Mouse (Mus musculus): ENCODE measurements around the gene Tex44. TPM values are rescaled to one million over a fixed set of nuclear protein-coding genes. Genes with fewer than 3 reads are reported as not detected.

Tex44 gene
- polyA plus RNA-seq, 1 experiment from 2014 or later = not detected

- Histone ChIP-seq H3K4me1 (peaks cover 72% of the 10 kb centered on the region), H3K27me3 (no peaks in the 10 kb centered on the region), H3K36me3 (no peaks in the 10 kb centered on the region), H3K4me2 (replicated peaks) (peak overlapping the region; percentile 73; the same call in 1 of the 2 replicates), H3K9me3 (replicated peaks) (no peaks in the 10 kb centered on the region), H3K9ac (0 out of 2 replicates have a peak overlapping the region, but pooled peaks have one; percentile 32), H3K4me3 (no peak overlapping the region), H3K27ac (peak overlapping the region; percentile 100)
- WGBS = 28% methylated on average over 8 of the region's 8 CpGs
- no peak for ATAC-seq (ENCODE audit: low FRiP score)
Measured at GRCm38 (mm10) chr1:86439487-86440170, 13.5 kb downstream of the Tex44 start.

DNA sequence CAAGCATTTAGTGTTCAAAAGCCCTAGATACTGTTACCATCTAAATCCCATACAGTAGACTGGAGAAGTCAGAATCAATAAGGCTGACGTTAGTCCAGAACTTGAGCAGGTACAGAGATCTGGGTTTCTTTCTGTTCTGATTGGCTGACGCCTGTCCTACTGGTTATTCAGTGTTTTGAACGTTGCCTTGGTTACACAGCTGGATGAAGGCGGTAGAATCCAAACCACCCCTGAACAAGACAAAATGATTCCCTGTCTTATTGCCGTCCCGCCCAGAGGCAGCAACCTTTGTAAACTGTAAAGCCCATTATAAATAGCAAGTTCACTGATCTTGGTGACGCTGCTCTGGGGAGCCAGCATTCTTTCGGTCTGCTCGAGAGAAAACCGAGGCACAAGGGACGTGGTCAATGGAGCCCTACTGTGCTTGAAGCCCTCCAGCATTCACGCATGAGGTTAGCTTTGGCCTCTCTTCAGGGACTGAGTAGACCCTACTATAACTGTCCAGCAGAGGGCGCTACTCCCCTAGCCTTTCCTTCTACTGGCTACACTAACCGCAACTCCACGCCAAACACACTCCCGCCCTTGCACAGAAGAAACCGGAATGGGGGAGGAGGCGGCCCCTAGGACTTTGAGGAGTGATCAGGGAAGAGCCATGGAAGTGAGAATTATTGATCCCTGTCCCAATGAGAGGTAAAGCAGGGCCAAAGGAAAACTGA lies 14.2 kb downstream of the Tex44 start:
- WGBS = 2% methylated on average over 18 of the region's 18 CpGs
- peaks cover 65% of the 10 kb centered on the region for H3K4me1 ChIP-seq

GRCm38 (mm10) chr1:86440887-86441723 lies 15.0 kb downstream of the Tex44 start:
- peaks cover 59% of the 10 kb centered on the region for H3K4me1 ChIP-seq
- WGBS = 1% methylated on average over 23 of the region's 29 CpGs

More for the DNA sequence above, 14.2 kb downstream of the Tex44 start:
- Histone ChIP-seq H3K36me3 (no peaks in the 10 kb centered on the region), H3K27ac (peak overlapping the region; percentile 100), H3K9ac (peak overlapping the region; percentile 89; the same call in 1 of the 2 replicates), H3K4me2 (replicated peaks) (peak overlapping the region; percentile 73), H3K9me3 (replicated peaks) (no peaks in the 10 kb centered on the region), H3K4me3 (peak overlapping the region; percentile 18), H3K27me3 (no peaks in the 10 kb centered on the region)
- peak; percentile 74 for ATAC-seq (ENCODE audit: low FRiP score)

DNA sequence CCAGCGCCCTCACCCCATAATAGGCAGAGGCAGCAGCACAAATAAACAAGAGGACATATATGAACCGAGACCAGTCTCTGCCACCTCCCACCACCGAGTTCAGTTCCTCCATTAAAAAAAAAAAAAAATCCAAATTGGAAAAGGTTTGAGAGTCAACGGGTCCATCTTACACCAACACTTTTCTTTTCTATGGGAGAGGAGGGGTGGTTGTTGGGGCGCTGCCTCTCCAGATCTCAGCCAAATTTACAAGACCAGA lies 15.5 kb downstream of the Tex44 start:
- no peak for ATAC-seq (ENCODE audit: low FRiP score)
- H3K27ac ChIP-seq = peak overlapping the region; percentile 100
- 0% methylated on average over 4 of the region's 5 CpGs for WGBS
- peak overlapping the region; percentile 73 for H3K4me2 ChIP-seq (replicated peaks)
- H3K9ac ChIP-seq = peak overlapping the region; percentile 89
- H3K27me3 ChIP-seq = no peaks in the 10 kb centered on the region
- peak overlapping the region; percentile 45 for H3K4me3 ChIP-seq
- H3K9me3 ChIP-seq (replicated peaks) = no peaks in the 10 kb centered on the region
- H3K36me3 ChIP-seq = no peaks in the 10 kb centered on the region
- H3K4me1 ChIP-seq = peaks cover 54% of the 10 kb centered on the region

More at GRCm38 (mm10) chr1:86440887-86441723, 15.0 kb downstream of the Tex44 start:
- Histone ChIP-seq H3K27ac (peak overlapping the region; percentile 100), H3K4me3 (peak overlapping the region; percentile 45), H3K36me3 (no peaks in the 10 kb centered on the region), H3K9ac (peak overlapping the region; percentile 89), H3K27me3 (no peaks in the 10 kb centered on the region), H3K4me2 (replicated peaks) (peak overlapping the region; percentile 73), H3K9me3 (replicated peaks) (no peaks in the 10 kb centered on the region)
- peak; percentile 24 for ATAC-seq (ENCODE audit: low FRiP score)

GRCm38 (mm10) chr1:86441980-86442831 lies 16.1 kb downstream of the Tex44 start:
- peaks cover 50% of the 10 kb centered on the region for H3K4me1 ChIP-seq
- peak; percentile 67 for ATAC-seq (ENCODE audit: low FRiP score)

GRCm38 (mm10) chr1:86442832-86443231 lies 16.7 kb downstream of the Tex44 start:
- H3K4me3 ChIP-seq = peak overlapping the region; percentile 45
- peak; percentile 4 for ATAC-seq (ENCODE audit: low FRiP score)
- H3K27ac ChIP-seq = peak overlapping the region; percentile 100
- peak overlapping the region; percentile 89 for H3K9ac ChIP-seq
- H3K4me1 ChIP-seq = peaks cover 53% of the 10 kb centered on the region
- H3K27me3 ChIP-seq = no peaks in the 10 kb centered on the region
- H3K36me3 ChIP-seq = no peaks in the 10 kb centered on the region
- no peaks in the 10 kb centered on the region for H3K9me3 ChIP-seq (replicated peaks)
- peak overlapping the region; percentile 73 for H3K4me2 ChIP-seq (replicated peaks)
- 2% methylated on average over 24 of the region's 24 CpGs for WGBS

More at GRCm38 (mm10) chr1:86441980-86442831, 16.1 kb downstream of the Tex44 start:
- no peaks in the 10 kb centered on the region for H3K27me3 ChIP-seq
- no peaks in the 10 kb centered on the region for H3K9me3 ChIP-seq (replicated peaks)
- under 1% methylated on average over 81 of the region's 81 CpGs for WGBS
- H3K4me3 ChIP-seq = peak overlapping the region; percentile 45
- peak overlapping the region; percentile 73 for H3K4me2 ChIP-seq (replicated peaks)
- H3K27ac ChIP-seq = peak overlapping the region; percentile 100
- H3K36me3 ChIP-seq = no peaks in the 10 kb centered on the region
- H3K9ac ChIP-seq = peak overlapping the region; percentile 89

DNA sequence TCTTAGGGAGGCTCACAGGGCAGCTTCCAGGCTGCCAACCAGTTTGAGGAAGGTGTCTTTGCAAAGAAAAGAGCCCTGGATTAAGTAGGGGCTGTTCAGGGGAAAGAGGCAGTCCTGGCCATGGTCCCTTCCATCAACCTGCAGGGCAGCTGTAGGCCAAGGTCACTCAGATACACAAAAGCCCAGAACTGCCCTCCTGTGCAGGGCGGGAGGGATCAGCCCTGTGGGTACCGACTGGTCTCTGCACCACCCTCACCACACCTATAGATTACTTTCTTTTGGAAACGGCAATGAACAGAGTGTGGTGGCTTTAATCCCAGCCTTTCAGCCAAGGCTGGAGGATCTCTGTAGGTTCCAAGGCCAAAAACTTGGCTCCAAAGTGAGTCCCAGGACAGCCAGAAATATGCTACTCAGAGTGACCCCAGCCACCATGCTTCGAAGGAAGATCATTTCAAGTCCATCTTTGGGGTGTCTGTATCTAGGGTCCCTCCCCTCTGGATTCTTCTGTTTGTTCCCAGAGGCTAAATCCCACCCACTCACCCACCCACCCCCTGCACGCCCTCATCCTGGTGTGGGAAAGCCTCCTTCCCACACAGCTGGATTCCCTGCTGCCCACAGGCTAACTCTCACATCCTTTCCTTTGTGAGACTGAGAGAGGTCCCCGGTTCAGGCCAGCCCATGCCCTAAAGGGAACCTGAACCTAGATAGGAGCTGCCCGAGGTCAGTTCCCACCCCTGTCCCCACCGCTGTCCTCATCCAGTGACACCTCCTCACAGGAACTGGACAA lies 17.4 kb downstream of the Tex44 start:
- peak overlapping the region; percentile 100 for H3K27ac ChIP-seq
- H3K27me3 ChIP-seq = no peaks in the 10 kb centered on the region
- ATAC-seq (ENCODE audit: low FRiP score) = no peak
- peak overlapping the region; percentile 89; the same call in 1 of the 2 replicates for H3K9ac ChIP-seq
- H3K4me2 ChIP-seq (replicated peaks) = peak overlapping the region; percentile 73
- peak overlapping the region; percentile 45; the same call in 1 of the 2 replicates for H3K4me3 ChIP-seq
- no peaks in the 10 kb centered on the region for H3K36me3 ChIP-seq
- H3K9me3 ChIP-seq (replicated peaks) = no peaks in the 10 kb centered on the region
- WGBS = 61% methylated on average over 8 of the region's 8 CpGs
- H3K4me1 ChIP-seq = peaks cover 52% of the 10 kb centered on the region

GRCm38 (mm10) chr1:86447596-86448171 lies 21.6 kb downstream of the Tex44 start:
- Histone ChIP-seq H3K4me1 (peaks cover 24% of the 10 kb centered on the region), H3K4me3 (no peak overlapping the region), H3K4me2 (replicated peaks) (no peak overlapping the region), H3K9ac (no peak overlapping the region), H3K27me3 (no peaks in the 10 kb centered on the region), H3K9me3 (replicated peaks) (no peaks in the 10 kb centered on the region), H3K27ac (no peak overlapping the region), H3K36me3 (no peaks in the 10 kb centered on the region)
- no peak for ATAC-seq (ENCODE audit: low FRiP score)
- 53% methylated on average over 13 of the region's 13 CpGs for WGBS

DNA sequence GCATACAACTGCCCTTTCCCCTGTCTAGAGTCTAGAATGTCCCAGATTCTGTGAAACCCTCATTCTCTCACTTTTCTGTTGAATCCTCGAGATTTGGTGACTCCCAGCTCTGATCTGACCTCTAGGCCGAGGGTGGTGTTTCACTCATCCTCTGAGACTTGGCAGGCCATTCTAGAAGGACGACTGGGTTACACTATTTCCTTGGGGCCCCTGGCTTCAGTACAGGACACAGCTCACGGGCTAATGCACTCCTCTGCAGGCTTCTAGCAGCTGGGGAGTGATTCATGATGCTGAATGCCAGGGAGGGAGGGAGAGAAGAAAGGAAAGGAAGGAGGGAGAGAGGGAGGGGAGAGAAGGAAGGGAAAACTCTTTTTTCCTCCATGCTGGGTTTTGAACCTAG lies 22.1 kb downstream of the Tex44 start:
- no peak overlapping the region for H3K27ac ChIP-seq
- H3K27me3 ChIP-seq = no peaks in the 10 kb centered on the region
- 33% methylated on average over 4 of the region's 4 CpGs for WGBS
- no peak overlapping the region for H3K4me2 ChIP-seq (replicated peaks)
- no peaks in the 10 kb centered on the region for H3K36me3 ChIP-seq
- H3K4me3 ChIP-seq = no peak overlapping the region
- H3K4me1 ChIP-seq = peaks cover 19% of the 10 kb centered on the region
- no peak overlapping the region for H3K9ac ChIP-seq
- no peaks in the 10 kb centered on the region for H3K9me3 ChIP-seq (replicated peaks)
- no peak for ATAC-seq (ENCODE audit: low FRiP score)

DNA sequence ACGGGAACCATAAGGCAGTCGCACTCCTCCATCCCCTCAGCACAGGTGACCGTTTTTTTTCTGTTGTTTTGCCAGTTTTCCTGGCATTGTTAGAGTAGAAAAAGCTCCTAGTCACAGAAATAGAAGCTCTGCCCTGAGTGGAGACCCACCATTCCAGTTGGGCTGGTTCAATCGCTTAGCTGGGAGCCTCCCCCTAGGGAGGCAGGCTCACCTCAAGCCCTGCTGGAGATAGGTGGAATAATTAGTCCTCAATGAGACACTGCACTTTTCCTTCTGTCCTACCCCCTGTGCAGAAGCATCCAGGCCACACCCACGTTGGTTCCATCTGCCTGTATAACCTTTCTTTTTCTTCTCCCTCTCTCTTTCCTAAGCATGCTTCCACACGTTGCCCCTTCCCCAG lies 23.8 kb downstream of the Tex44 start:
- peaks cover 11% of the 10 kb centered on the region; the same call in 1 of the 2 replicates for H3K4me1 ChIP-seq
- H3K9me3 ChIP-seq (replicated peaks) = no peaks in the 10 kb centered on the region
- no peak overlapping the region for H3K27ac ChIP-seq
- 52% methylated on average over 6 of the region's 6 CpGs for WGBS
- H3K4me2 ChIP-seq (replicated peaks) = no peak overlapping the region
- H3K9ac ChIP-seq = no peak overlapping the region
- no peak overlapping the region for H3K4me3 ChIP-seq
- no peak for ATAC-seq (ENCODE audit: low FRiP score)
- no peaks in the 10 kb centered on the region for H3K36me3 ChIP-seq
- no peaks in the 10 kb centered on the region for H3K27me3 ChIP-seq

All from hindbrain, embryonic 12.5 days (tissue).